Mouse (Mus musculus): Measurements from ENCODE around the gene Pdzk1. TPM values are rescaled to one million over a fixed set of nuclear protein-coding genes. Genes with fewer than 3 reads are reported as not detected.

Pdzk1 gene
- polyA plus RNA-seq, 1 experiment from 2014 or later = 1.4 TPM

GRCm38 (mm10) chr3:96834587-96835348 is 5.7 kb downstream of the Pdzk1 start:
- no peak for DNase-seq (ENCODE audit: low spot score)

- no peak for DNase-seq (ENCODE audit: low spot score)
Observed at GRCm38 (mm10) chr3:96836414-96836813, 7.3 kb downstream of the Pdzk1 start.

GRCm38 (mm10) chr3:96838996-96839645 is 10.0 kb downstream of the Pdzk1 start:
- DNase-seq (ENCODE audit: low spot score) = no peak

- DNase-seq (ENCODE audit: low spot score) = no peak
Observed at GRCm38 (mm10) chr3:96845191-96845590, 16.1 kb downstream of the Pdzk1 start.

- DNase-seq (ENCODE audit: low spot score) = no peak
Observed at GRCm38 (mm10) chr3:96845806-96846205, 16.7 kb downstream of the Pdzk1 start.

GRCm38 (mm10) chr3:96846985-96847384 is 17.9 kb downstream of the Pdzk1 start:
- peak; percentile 47 for DNase-seq (ENCODE audit: low spot score)

GRCm38 (mm10) chr3:96847661-96848060 is 18.6 kb downstream of the Pdzk1 start:
- DNase-seq (ENCODE audit: low spot score) = peak; percentile 69

- DNase-seq (ENCODE audit: low spot score) = no peak
Observed at GRCm38 (mm10) chr3:96848470-96848869, 19.4 kb downstream of the Pdzk1 start.

GRCm38 (mm10) chr3:96849168-96849727 is 20.2 kb downstream of the Pdzk1 start:
- no peak for DNase-seq (ENCODE audit: low spot score)

- DNase-seq (ENCODE audit: low spot score) = no peak
Observed at GRCm38 (mm10) chr3:96852561-96852960, 23.5 kb downstream of the Pdzk1 start.

GRCm38 (mm10) chr3:96854376-96854775 is 25.3 kb downstream of the Pdzk1 start:
- DNase-seq (ENCODE audit: low spot score) = no peak

GRCm38 (mm10) chr3:96855833-96856232 is 26.7 kb downstream of the Pdzk1 start:
- DNase-seq (ENCODE audit: low spot score) = no peak

GRCm38 (mm10) chr3:96860498-96860897 is 31.4 kb downstream of the Pdzk1 start:
- no peak for DNase-seq (ENCODE audit: low spot score)

- DNase-seq (ENCODE audit: low spot score) = no peak
Observed at GRCm38 (mm10) chr3:96867863-96868262, 38.8 kb downstream of the Pdzk1 start.

GRCm38 (mm10) chr3:96868566-96868965 is 39.5 kb downstream of the Pdzk1 start:
- no peak for DNase-seq (ENCODE audit: low spot score)

GRCm38 (mm10) chr3:96869091-96869490 is 40.0 kb downstream of the Pdzk1 start:
- no peak for DNase-seq (ENCODE audit: low spot score)

GRCm38 (mm10) chr3:96870270-96870669 is 41.2 kb downstream of the Pdzk1 start:
- DNase-seq (ENCODE audit: low spot score) = no peak

- no peak for DNase-seq (ENCODE audit: low spot score)
Observed at GRCm38 (mm10) chr3:96871070-96871469, 42.0 kb downstream of the Pdzk1 start.

GRCm38 (mm10) chr3:96872501-96872900 is 43.4 kb downstream of the Pdzk1 start:
- no peak for DNase-seq (ENCODE audit: low spot score)

GRCm38 (mm10) chr3:96874808-96875571 is 45.9 kb downstream of the Pdzk1 start:
- DNase-seq (ENCODE audit: low spot score) = no peak

- DNase-seq (ENCODE audit: low spot score) = no peak
Observed at GRCm38 (mm10) chr3:96879536-96879935, 50.5 kb downstream of the Pdzk1 start.

GRCm38 (mm10) chr3:96880385-96880784 is 51.3 kb downstream of the Pdzk1 start:
- DNase-seq (ENCODE audit: low spot score) = no peak

Measured in thymus, postnatal 0 days (tissue).